Mouse (Mus musculus) erythroblast, embryonic 14.5 days (primary cell): ENCODE data around the gene Trrap. TPM values are rescaled to one million over a fixed set of nuclear protein-coding genes. Genes with fewer than 3 reads are reported as not detected.

Experiments used
- H3K27me3 ChIP-seq: 2 replicates; pipeline ENCODE4 v1.6.1; 2012; ENCODE audit warnings: inconsistent platforms; ENCODE audit not compliant: control insufficient read depth
- H3K36me3 ChIP-seq: 2 replicates; pipeline ENCODE4 v1.6.1; 2012; ENCODE audit warnings: mild to moderate bottlenecking, inconsistent platforms; ENCODE audit not compliant: control insufficient read depth
- H3K4me1 ChIP-seq: 2 replicates; pipeline ENCODE4 v1.6.1; 2012; ENCODE audit warnings: inconsistent platforms; ENCODE audit not compliant: control insufficient read depth
- H3K4me3 ChIP-seq: replicated peaks from 2 replicates; pipeline ENCODE3; 2012; ENCODE audit warnings: moderate library complexity, mild to moderate bottlenecking, inconsistent platforms
- H3K9me3 ChIP-seq: 2 replicates; pipeline ENCODE4 v1.6.1; 2012; ENCODE audit warnings: low read length, inconsistent platforms, mixed read lengths; ENCODE audit not compliant: control insufficient read depth
- GATA1 ChIP-seq: IDR thresholded peaks from 2 replicates; pipeline ENCODE4 v1.6.1; 2012; ENCODE audit warnings: low read length, inconsistent platforms, mixed read lengths
- TAL1 ChIP-seq: IDR thresholded peaks from 3 replicates; pipeline ENCODE4 v1.6.1; 2012; ENCODE audit warnings: low read length, inconsistent platforms, mixed read lengths
- polyA plus RNA-seq: library from polyadenylated mRNA; stranded (reverse); fragments of >175 nt; gene quantifications from 2 replicates; pipeline ENCODE4 v1.2.3, GENCODE M21; 2012

Trrap gene
- polyA plus RNA-seq, 1 experiment: 2.9 TPM

GRCm38 (mm10) chr5:144806931-144807330 lies 39.4 kb downstream of the Trrap start:
- Histone ChIP-seq H3K4me1 (peaks cover 7% of the 10 kb centered on the region), H3K27me3 (no peaks in the 10 kb centered on the region), H3K9me3 (no peaks in the 10 kb centered on the region), H3K36me3 (peaks cover 97% of the 10 kb centered on the region), H3K4me3 (no peak overlapping the region)
- no peak for TF ChIP-seq TAL1
- TF ChIP-seq GATA1: no peak

- Histone ChIP-seq H3K4me1 (no peaks in the 10 kb centered on the region), H3K9me3 (no peaks in the 10 kb centered on the region), H3K4me3 (no peak overlapping the region), H3K27me3 (no peaks in the 10 kb centered on the region), H3K36me3 (peaks cover 98% of the 10 kb centered on the region)
- no peak for TF ChIP-seq GATA1
- TF ChIP-seq TAL1: no peak
Measured at GRCm38 (mm10) chr5:144828365-144829102, 61.0 kb downstream of the Trrap start.

GRCm38 (mm10) chr5:144829631-144830030 lies 62.1 kb downstream of the Trrap start:
- no peak overlapping the region for H3K4me3 ChIP-seq
- TF ChIP-seq GATA1 (no peak), TAL1 (no peak)
- no peaks in the 10 kb centered on the region for H3K4me1 ChIP-seq
- H3K9me3 ChIP-seq: no peaks in the 10 kb centered on the region
- no peaks in the 10 kb centered on the region for H3K27me3 ChIP-seq
- H3K36me3 ChIP-seq: peaks cover 96% of the 10 kb centered on the region

- peaks cover 95% of the 10 kb centered on the region for H3K36me3 ChIP-seq
- no peak for TF ChIP-seq GATA1
- no peak for TF ChIP-seq TAL1
- H3K9me3 ChIP-seq: no peaks in the 10 kb centered on the region
- H3K27me3 ChIP-seq: no peaks in the 10 kb centered on the region
- H3K4me3 ChIP-seq: no peak overlapping the region
- H3K4me1 ChIP-seq: no peaks in the 10 kb centered on the region
Measured at GRCm38 (mm10) chr5:144831840-144832469, 64.4 kb downstream of the Trrap start.

- Histone ChIP-seq H3K36me3 (peaks cover 93% of the 10 kb centered on the region), H3K4me1 (no peaks in the 10 kb centered on the region), H3K27me3 (no peaks in the 10 kb centered on the region), H3K9me3 (no peaks in the 10 kb centered on the region), H3K4me3 (no peak overlapping the region)
- no peak for TF ChIP-seq TAL1
- no peak for TF ChIP-seq GATA1
Measured at GRCm38 (mm10) chr5:144836100-144836499, 68.6 kb downstream of the Trrap start.

GRCm38 (mm10) chr5:144845352-144845751 lies 77.8 kb downstream of the Trrap start:
- peaks cover 94% of the 10 kb centered on the region for H3K36me3 ChIP-seq
- no peaks in the 10 kb centered on the region for H3K27me3 ChIP-seq
- H3K4me3 ChIP-seq: no peak overlapping the region
- TF ChIP-seq TAL1: no peak
- TF ChIP-seq GATA1: no peak
- no peaks in the 10 kb centered on the region for H3K9me3 ChIP-seq
- no peaks in the 10 kb centered on the region for H3K4me1 ChIP-seq

- Histone ChIP-seq H3K36me3 (peaks cover 93% of the 10 kb centered on the region), H3K27me3 (no peaks in the 10 kb centered on the region), H3K4me3 (no peak overlapping the region), H3K4me1 (no peaks in the 10 kb centered on the region), H3K9me3 (no peaks in the 10 kb centered on the region)
- no peak for TF ChIP-seq TAL1
- no peak for TF ChIP-seq GATA1
Measured at GRCm38 (mm10) chr5:144848735-144849134, 81.2 kb downstream of the Trrap start.

- no peaks in the 10 kb centered on the region for H3K27me3 ChIP-seq
- TF ChIP-seq TAL1 (no peak), GATA1 (no peak)
- H3K4me1 ChIP-seq: no peaks in the 10 kb centered on the region
- H3K9me3 ChIP-seq: no peaks in the 10 kb centered on the region
- peaks cover 93% of the 10 kb centered on the region for H3K36me3 ChIP-seq
- no peak overlapping the region for H3K4me3 ChIP-seq
Measured at GRCm38 (mm10) chr5:144849932-144850331, 82.4 kb downstream of the Trrap start.

- Histone ChIP-seq H3K36me3 (peaks cover 91% of the 10 kb centered on the region), H3K4me3 (no peak overlapping the region), H3K4me1 (no peaks in the 10 kb centered on the region), H3K27me3 (no peaks in the 10 kb centered on the region), H3K9me3 (no peaks in the 10 kb centered on the region)
- no peak for TF ChIP-seq TAL1
- no peak for TF ChIP-seq GATA1
Measured at GRCm38 (mm10) chr5:144851820-144852219, 84.3 kb downstream of the Trrap start.

- no peak for TF ChIP-seq TAL1
- TF ChIP-seq GATA1: no peak
- no peaks in the 10 kb centered on the region for H3K27me3 ChIP-seq
- H3K4me3 ChIP-seq: no peak overlapping the region
- H3K4me1 ChIP-seq: no peaks in the 10 kb centered on the region
- peaks cover 90% of the 10 kb centered on the region for H3K36me3 ChIP-seq
- H3K9me3 ChIP-seq: no peaks in the 10 kb centered on the region
Measured at GRCm38 (mm10) chr5:144853931-144854330, 86.4 kb downstream of the Trrap start.
